Mouse (Mus musculus) kidney, adult 2 months (tissue): ENCODE results near the gene Zfp13. TPM values are rescaled to one million over a fixed set of nuclear protein-coding genes. Genes with fewer than 3 reads are reported as not detected.

Source experiments
- DNase-seq: peaks from one replicate; pipeline ENCODE4 v3.0.0; 2021
- H3K27ac ChIP-seq: fragments of 200-500 bp; 2 replicates; pipeline ENCODE4 v1.5.1; 2012; ENCODE audit warnings: low read depth, low read length, control low read depth, inconsistent platforms; ENCODE audit not compliant: insufficient read depth
- H3K27me3 ChIP-seq: fragments of 200-500 bp; replicated peaks from 2 replicates; pipeline ENCODE4 v1.6.1; 2012; ENCODE audit warnings: mild to moderate bottlenecking, moderate library complexity, low read length, inconsistent platforms; ENCODE audit not compliant: control insufficient read depth, insufficient read depth
- H3K36me3 ChIP-seq: fragments of 200-500 bp; 2 replicates; pipeline ENCODE4 v1.6.1; 2012; ENCODE audit warnings: mild to moderate bottlenecking, moderate library complexity, low read length, inconsistent platforms; ENCODE audit not compliant: control insufficient read depth, insufficient read depth
- H3K4me1 ChIP-seq: fragments of 200-500 bp; 2 replicates; pipeline ENCODE4 v1.6.1; 2011; ENCODE audit warnings: low read length; ENCODE audit not compliant: control insufficient read depth, insufficient read depth
- H3K4me3 ChIP-seq: fragments of 200-500 bp; 2 replicates; pipeline ENCODE4 v1.5.1; 2011; ENCODE audit warnings: mild to moderate bottlenecking, low read depth, low read length, control low read depth; ENCODE audit not compliant: insufficient read depth
- CTCF ChIP-seq: fragments of 200-500 bp; conservative IDR thresholded peaks from 2 replicates; pipeline ENCODE4 v1.5.1; 2011; ENCODE audit warnings: low read depth, mild to moderate bottlenecking, control low read depth, low read length, moderate library complexity, mixed read lengths; ENCODE audit not compliant: insufficient read depth, insufficient read length
- POLR2A ChIP-seq: fragments of 200-500 bp; IDR thresholded peaks from one replicate; pipeline ENCODE4 v1.6.1; 2011; ENCODE audit warnings: low read depth, low read length, control low read depth
- WGBS: fragments of 180-500 bp; shearing (Covaris S2); methylation state at CpG from one replicate; pipeline ENCODE4 v1.1.7; 2018; 5-methylcytosine and 5-hydroxymethylcytosine counted together
- polyA plus RNA-seq: library from polyadenylated mRNA; depleted of rRNA; stranded (reverse); fragments of >200 nt; gene quantifications from 2 replicates; pipeline ENCODE4 v1.2.3, GENCODE M21; 2012

Zfp13 gene
- polyA plus RNA-seq, 1 experiment, result 7.9 TPM

GRCm38 (mm10) chr17:23550856-23551255, 48.4 kb downstream of the Zfp13 start:
- H3K4me1 ChIP-seq, result no peaks in the 10 kb centered on the region
- H3K36me3 ChIP-seq, result no peaks in the 10 kb centered on the region
- no peaks in the 10 kb centered on the region for H3K27me3 ChIP-seq
- no peak for TF ChIP-seq POLR2A
- no peak for TF ChIP-seq CTCF
- H3K27ac ChIP-seq, result peak overlapping the region; percentile 50; the same call in 1 of the 2 replicates
- H3K4me3 ChIP-seq, result peak overlapping the region; percentile 71
- 7% methylated on average over 15 of the region's 15 CpGs for WGBS
- DNase-seq, result no peak

GRCm38 (mm10) chr17:23550188-23550791, 49.0 kb downstream of the Zfp13 start:
- Histone ChIP-seq H3K27ac (peak overlapping the region; percentile 50; the same call in 1 of the 2 replicates), H3K36me3 (no peaks in the 10 kb centered on the region), H3K27me3 (no peaks in the 10 kb centered on the region), H3K4me3 (peak overlapping the region; percentile 71), H3K4me1 (no peaks in the 10 kb centered on the region)
- DNase-seq, result peak; percentile 95
- 6% methylated on average over 22 of the region's 22 CpGs for WGBS
- no peak for TF ChIP-seq POLR2A

DNA sequence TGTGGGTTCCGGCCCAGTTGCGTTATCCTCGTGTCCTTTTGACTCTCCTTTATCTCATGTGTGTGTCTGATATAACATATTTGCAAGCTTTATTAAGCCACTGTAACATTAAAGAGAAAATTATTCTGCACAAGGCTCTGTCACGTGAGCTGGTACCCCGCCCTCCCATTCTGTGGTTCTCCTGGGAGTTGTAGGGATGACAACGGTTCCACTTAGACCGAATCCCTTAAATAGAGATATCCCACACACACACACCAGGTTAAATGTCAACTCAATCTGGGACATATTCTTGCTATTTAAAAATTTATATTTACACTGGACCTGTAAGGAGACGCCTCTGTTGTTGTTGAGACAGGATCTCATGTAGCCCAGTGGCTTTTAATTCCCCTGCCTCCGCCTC, 49.8 kb downstream of the Zfp13 start:
- no peak overlapping the region for H3K27ac ChIP-seq
- 43% methylated on average over 9 of the region's 9 CpGs for WGBS
- H3K4me1 ChIP-seq, result no peaks in the 10 kb centered on the region
- H3K27me3 ChIP-seq, result no peaks in the 10 kb centered on the region
- no peak for DNase-seq
- no peaks in the 10 kb centered on the region for H3K36me3 ChIP-seq
- H3K4me3 ChIP-seq, result 0 out of 2 replicates have a peak overlapping the region, but pooled peaks have one; percentile 14
- no peak for TF ChIP-seq POLR2A

DNA sequence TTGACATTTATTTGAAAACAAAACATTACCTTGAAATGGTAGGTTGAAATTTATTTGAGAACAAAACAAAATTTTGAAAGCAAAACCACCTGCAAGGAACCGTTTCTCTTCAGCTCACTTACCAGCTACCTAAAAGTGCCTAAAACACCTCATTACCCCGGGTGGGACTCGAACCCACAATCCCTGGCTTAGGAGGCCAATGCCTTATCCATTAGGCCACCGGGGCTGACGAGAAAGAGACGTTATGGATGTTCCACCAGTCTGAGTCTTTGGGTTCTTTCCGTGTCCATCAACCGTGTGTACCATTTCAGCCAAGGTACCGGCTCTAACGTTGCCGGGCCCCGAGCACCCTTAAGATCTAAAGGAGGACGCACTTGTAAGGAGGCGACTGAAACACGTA, 50.7 kb downstream of the Zfp13 start:
- no peaks in the 10 kb centered on the region for H3K4me1 ChIP-seq
- 11% methylated on average over 15 of the region's 15 CpGs for WGBS
- peak; percentile 85 for DNase-seq
- H3K36me3 ChIP-seq, result no peaks in the 10 kb centered on the region
- H3K27ac ChIP-seq, result no peak overlapping the region
- H3K27me3 ChIP-seq, result no peaks in the 10 kb centered on the region
- H3K4me3 ChIP-seq, result peak overlapping the region; percentile 48
- no peak for TF ChIP-seq POLR2A
- TF ChIP-seq CTCF, result no peak

GRCm38 (mm10) chr17:23547681-23548443, 51.4 kb downstream of the Zfp13 start:
- Histone ChIP-seq H3K4me1 (no peaks in the 10 kb centered on the region), H3K27ac (no peak overlapping the region), H3K36me3 (no peaks in the 10 kb centered on the region), H3K27me3 (no peaks in the 10 kb centered on the region), H3K4me3 (no peak overlapping the region)
- TF ChIP-seq POLR2A, result no peak
- TF ChIP-seq CTCF, result no peak
- 66% methylated on average over 11 of the region's 11 CpGs for WGBS
- no peak for DNase-seq

GRCm38 (mm10) chr17:23546702-23547505, 52.4 kb downstream of the Zfp13 start:
- WGBS, result 3% methylated on average over 42 of the region's 42 CpGs
- Histone ChIP-seq H3K27me3 (no peaks in the 10 kb centered on the region), H3K27ac (peak overlapping the region; percentile 58), H3K4me1 (no peaks in the 10 kb centered on the region), H3K36me3 (no peaks in the 10 kb centered on the region), H3K4me3 (peak overlapping the region; percentile 93)
- no peak for TF ChIP-seq POLR2A
- no peak for TF ChIP-seq CTCF
- DNase-seq, result peak; percentile 92

DNA sequence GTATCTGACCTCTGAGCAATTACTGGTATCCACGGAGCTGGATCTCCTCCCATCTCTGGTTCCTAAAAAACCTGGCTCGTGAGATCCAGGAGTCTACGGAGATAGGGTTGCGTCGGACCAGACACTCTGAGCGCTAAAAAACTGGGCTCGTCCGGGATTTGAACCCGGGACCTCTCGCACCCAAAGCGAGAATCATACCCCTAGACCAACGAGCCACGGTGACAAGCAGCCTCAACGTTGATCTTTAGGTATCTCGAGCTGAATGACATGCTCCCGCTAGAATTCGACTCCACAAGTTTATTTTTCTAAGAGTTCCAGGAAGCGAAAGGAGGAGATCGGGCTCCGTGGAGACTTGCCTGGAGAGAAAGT, 53.0 kb downstream of the Zfp13 start:
- Histone ChIP-seq H3K27me3 (no peaks in the 10 kb centered on the region), H3K36me3 (no peaks in the 10 kb centered on the region), H3K4me1 (no peaks in the 10 kb centered on the region), H3K27ac (peak overlapping the region; percentile 58), H3K4me3 (peak overlapping the region; percentile 93)
- no peak for TF ChIP-seq CTCF
- TF ChIP-seq POLR2A, result no peak
- DNase-seq, result peak; percentile 85
- WGBS, result 8% methylated on average over 20 of the region's 20 CpGs
